Mouse (Mus musculus): ENCODE measurements around the gene Ccdc62. TPM values are rescaled to one million over a fixed set of nuclear protein-coding genes. Genes with fewer than 3 reads are reported as not detected.

Ccdc62 gene
- polyA plus RNA-seq, 1 experiment from 2014 or later, result 8.3 TPM

GRCm38 (mm10) chr5:123891669-123892068 lies 38.8 kb upstream of the Ccdc62 start:
- no peak for ATAC-seq (ENCODE audit: insufficient read depth)
- no peaks in the 10 kb centered on the region for H3K4me1 ChIP-seq (ENCODE audit: insufficient read depth)
- H3K9me3 ChIP-seq (ENCODE audit: low read depth, low read length), result no peaks in the 10 kb centered on the region
- no peak overlapping the region for H3K27ac ChIP-seq (ENCODE audit: low read depth)
- H3K4me3 ChIP-seq (ENCODE audit: low read depth, low read length), result no peak overlapping the region
- no peaks in the 10 kb centered on the region for H3K36me3 ChIP-seq (ENCODE audit: insufficient read depth)
- peak; percentile 53 for DNase-seq
- H3K4me2 ChIP-seq, result no peak overlapping the region
- H3K9ac ChIP-seq, result no peak overlapping the region
- no peaks in the 10 kb centered on the region for H3K27me3 ChIP-seq (ENCODE audit: insufficient read depth, low read length)
- 34% methylated on average over 6 of the region's 6 CpGs for WGBS
- TF ChIP-seq CTCF (IDR thresholded peaks at IDR 0.05; ENCODE audit: low read depth), result no peak

GRCm38 (mm10) chr5:123893520-123893919 lies 37.0 kb upstream of the Ccdc62 start:
- no peak overlapping the region for H3K27ac ChIP-seq (ENCODE audit: low read depth)
- no peak overlapping the region for H3K9ac ChIP-seq
- H3K9me3 ChIP-seq (ENCODE audit: low read depth, low read length), result no peaks in the 10 kb centered on the region
- no peaks in the 10 kb centered on the region for H3K4me1 ChIP-seq (ENCODE audit: insufficient read depth)
- DNase-seq, result no peak
- no peak overlapping the region for H3K4me2 ChIP-seq
- no peak for TF ChIP-seq CTCF (IDR thresholded peaks at IDR 0.05; ENCODE audit: low read depth)
- H3K36me3 ChIP-seq (ENCODE audit: insufficient read depth), result no peaks in the 10 kb centered on the region
- no peak for ATAC-seq (ENCODE audit: insufficient read depth)
- 86% methylated on average over 5 of the region's 5 CpGs for WGBS
- no peak overlapping the region for H3K4me3 ChIP-seq (ENCODE audit: low read depth, low read length)
- no peaks in the 10 kb centered on the region for H3K27me3 ChIP-seq (ENCODE audit: insufficient read depth, low read length)

- Histone ChIP-seq H3K27ac (ENCODE audit: low read depth) (no peak overlapping the region), H3K9me3 (ENCODE audit: low read depth, low read length) (no peaks in the 10 kb centered on the region), H3K4me2 (no peak overlapping the region), H3K4me1 (ENCODE audit: insufficient read depth) (no peaks in the 10 kb centered on the region), H3K9ac (no peak overlapping the region), H3K27me3 (ENCODE audit: insufficient read depth, low read length) (no peaks in the 10 kb centered on the region), H3K36me3 (ENCODE audit: insufficient read depth) (no peaks in the 10 kb centered on the region), H3K4me3 (ENCODE audit: low read depth, low read length) (no peak overlapping the region)
- WGBS, result 74% methylated on average over 11 of the region's 11 CpGs
- no peak for DNase-seq
- ATAC-seq (ENCODE audit: insufficient read depth), result no peak
- no peak for TF ChIP-seq CTCF (IDR thresholded peaks at IDR 0.05; ENCODE audit: low read depth)
Observed at GRCm38 (mm10) chr5:123896395-123896794, 34.1 kb upstream of the Ccdc62 start.

- Histone ChIP-seq H3K36me3 (ENCODE audit: insufficient read depth) (no peaks in the 10 kb centered on the region), H3K4me2 (no peak overlapping the region), H3K27ac (ENCODE audit: low read depth) (no peak overlapping the region), H3K9me3 (ENCODE audit: low read depth, low read length) (no peaks in the 10 kb centered on the region), H3K4me3 (ENCODE audit: low read depth, low read length) (no peak overlapping the region), H3K4me1 (ENCODE audit: insufficient read depth) (no peaks in the 10 kb centered on the region), H3K27me3 (ENCODE audit: insufficient read depth, low read length) (no peaks in the 10 kb centered on the region), H3K9ac (no peak overlapping the region)
- ATAC-seq (ENCODE audit: insufficient read depth) (no peak), DNase-seq (no peak)
- 74% methylated on average over 13 of the region's 13 CpGs for WGBS
- no peak for TF ChIP-seq CTCF (IDR thresholded peaks at IDR 0.05; ENCODE audit: low read depth)
Observed at GRCm38 (mm10) chr5:123897352-123897751, 33.1 kb upstream of the Ccdc62 start.

- TF ChIP-seq CTCF (IDR thresholded peaks at IDR 0.05; ENCODE audit: low read depth), result peak; percentile 10; the same call in 1 of the 2 replicates
Observed at GRCm38 (mm10) chr5:123904059-123904672, 26.3 kb upstream of the Ccdc62 start.

GRCm38 (mm10) chr5:123906146-123906975 lies 24.1 kb upstream of the Ccdc62 start:
- H3K36me3 ChIP-seq (ENCODE audit: insufficient read depth), result peaks cover 32% of the 10 kb centered on the region
- H3K4me3 ChIP-seq (ENCODE audit: low read depth, low read length), result peak overlapping the region; percentile 96
- no peaks in the 10 kb centered on the region for H3K9me3 ChIP-seq (ENCODE audit: low read depth, low read length)
- DNase-seq, result no peak
- no peak for ATAC-seq (ENCODE audit: insufficient read depth)
- no peaks in the 10 kb centered on the region for H3K27me3 ChIP-seq (ENCODE audit: insufficient read depth, low read length)
- TF ChIP-seq CTCF (IDR thresholded peaks at IDR 0.05; ENCODE audit: low read depth), result no peak
- H3K27ac ChIP-seq (ENCODE audit: low read depth), result no peak overlapping the region
- H3K9ac ChIP-seq, result no peak overlapping the region
- 70% methylated on average over 17 of the region's 17 CpGs for WGBS
- 0 out of 2 replicates have a peak, but pooled peaks cover 9% of the 10 kb centered on the region for H3K4me1 ChIP-seq (ENCODE audit: insufficient read depth)
- H3K4me2 ChIP-seq, result peak overlapping the region; percentile 40

More at GRCm38 (mm10) chr5:123904059-123904672, 26.3 kb upstream of the Ccdc62 start:
- Histone ChIP-seq H3K4me1 (ENCODE audit: insufficient read depth) (0 out of 2 replicates have a peak, but pooled peaks cover 9% of the 10 kb centered on the region), H3K4me3 (ENCODE audit: low read depth, low read length) (no peak overlapping the region), H3K9ac (no peak overlapping the region), H3K9me3 (ENCODE audit: low read depth, low read length) (no peaks in the 10 kb centered on the region), H3K27me3 (ENCODE audit: insufficient read depth, low read length) (no peaks in the 10 kb centered on the region), H3K4me2 (no peak overlapping the region), H3K27ac (ENCODE audit: low read depth) (no peak overlapping the region), H3K36me3 (ENCODE audit: insufficient read depth) (peaks cover 10% of the 10 kb centered on the region)
- 65% methylated on average over 11 of the region's 11 CpGs for WGBS
- ATAC-seq (ENCODE audit: insufficient read depth), result no peak
- DNase-seq, result no peak

- Histone ChIP-seq H3K9ac (peak within 1 kb of the TSS; percentile 93), H3K4me1 (ENCODE audit: insufficient read depth) (0 out of 2 replicates have a peak, but pooled peaks cover 9% of the 10 kb centered on the region), H3K27ac (ENCODE audit: low read depth) (peak within 1 kb of the TSS; percentile 78; the same call in 1 of the 2 replicates), H3K4me3 (ENCODE audit: low read depth, low read length) (peak within 1 kb of the TSS; percentile 96), H3K27me3 (ENCODE audit: insufficient read depth, low read length) (no peaks in the 10 kb centered on the region), H3K4me2 (peak within 1 kb of the TSS; percentile 93), H3K36me3 (ENCODE audit: insufficient read depth) (peaks cover 39% of the 10 kb centered on the region), H3K9me3 (ENCODE audit: low read depth, low read length) (no peaks in the 10 kb centered on the region)
- ATAC-seq (ENCODE audit: insufficient read depth) (peak; percentile 96), DNase-seq (peak; percentile 99)
- peak; percentile 99 for TF ChIP-seq CTCF (IDR thresholded peaks at IDR 0.05; ENCODE audit: low read depth)
- under 1% methylated on average over 61 of the region's 61 CpGs for WGBS
Observed at GRCm38 (mm10) chr5:123906976-123907630, 23.4 kb upstream of the Ccdc62 start, which contains the start of gene Denr. Denr (plus strand) TSS chr5:123907175.

Measured in lung, embryonic 14.5 days (tissue).